Mouse (Mus musculus): ENCODE measurements around the gene Cldn13.
"Not testable (repeated sequence)": the region's sequence is repeated elsewhere in the genome, so short reads cannot be mapped to it uniquely, and the experiment has no call there.

The Cldn13 gene

GRCm38 (mm10) chr5:134915311-134915710, at the start of gene Cldn13:
TSS of gene Cldn13 (minus strand) at chr5:134915526.
- in situ Hi-C loops (cut with MboI; ENCODE audit: low sequenced_read_pairs): loop anchor here (5.0 kb wide), 1 partner anchor 52 kb away; no protein-coding TSS in a partner anchor

GRCm38 (mm10) chr5:134964655-134965054, 49.3 kb upstream of the Cldn13 start:
- in situ Hi-C loops (cut with MboI; ENCODE audit: low sequenced_read_pairs): loop anchor here (5.0 kb wide), 1 partner anchor 47 kb away; the partner anchor contains the start of gene Cldn13

- in situ Hi-C loops (cut with MboI; ENCODE audit: low sequenced_read_pairs): no loop called here
Observed at GRCm38 (mm10) chr5:134963546-134963945, 48.2 kb upstream of the Cldn13 start.

- in situ Hi-C loops (cut with MboI; ENCODE audit: low sequenced_read_pairs): no loop called here
Observed at GRCm38 (mm10) chr5:134961519-134961918, 46.2 kb upstream of the Cldn13 start.

GRCm38 (mm10) chr5:134960430-134960829, 45.1 kb upstream of the Cldn13 start:
- in situ Hi-C loops (cut with MboI; ENCODE audit: low sequenced_read_pairs): no loop called here

- in situ Hi-C loops (cut with MboI; ENCODE audit: low sequenced_read_pairs): no loop called here
Observed at GRCm38 (mm10) chr5:134959114-134959513, 43.8 kb upstream of the Cldn13 start.

GRCm38 (mm10) chr5:134955491-134955890, 40.2 kb upstream of the Cldn13 start:
- in situ Hi-C loops (cut with MboI; ENCODE audit: low sequenced_read_pairs): no loop called here

GRCm38 (mm10) chr5:134951053-134951884, 35.9 kb upstream of the Cldn13 start:
- in situ Hi-C loops (cut with MboI; ENCODE audit: low sequenced_read_pairs): no loop called here

- in situ Hi-C loops (cut with MboI; ENCODE audit: low sequenced_read_pairs): no loop called here
Observed at GRCm38 (mm10) chr5:134948085-134948439, 32.7 kb upstream of the Cldn13 start.

GRCm38 (mm10) chr5:134947420-134948084, 32.2 kb upstream of the Cldn13 start:
- in situ Hi-C loops (cut with MboI; ENCODE audit: low sequenced_read_pairs): no loop called here

GRCm38 (mm10) chr5:134946857-134947255, 31.5 kb upstream of the Cldn13 start, which contains the start of gene Cldn4:
TSS of gene Cldn4 (minus strand) at chr5:134946934.
- in situ Hi-C loops (cut with MboI; ENCODE audit: low sequenced_read_pairs): no loop called here

- in situ Hi-C loops (cut with MboI; ENCODE audit: low sequenced_read_pairs): no loop called here
Observed at GRCm38 (mm10) chr5:134946063-134946856, 30.9 kb upstream of the Cldn13 start.

- in situ Hi-C loops (cut with MboI; ENCODE audit: low sequenced_read_pairs): no loop called here
Observed at GRCm38 (mm10) chr5:134945266-134945959, 30.1 kb upstream of the Cldn13 start.

GRCm38 (mm10) chr5:134944179-134944578, 28.9 kb upstream of the Cldn13 start:
- in situ Hi-C loops (cut with MboI; ENCODE audit: low sequenced_read_pairs): no loop called here

GRCm38 (mm10) chr5:134942740-134943139, 27.4 kb upstream of the Cldn13 start:
- in situ Hi-C loops (cut with MboI; ENCODE audit: low sequenced_read_pairs): no loop called here

GRCm38 (mm10) chr5:134941472-134942209, 26.3 kb upstream of the Cldn13 start:
- in situ Hi-C loops (cut with MboI; ENCODE audit: low sequenced_read_pairs): no loop called here

- in situ Hi-C loops (cut with MboI; ENCODE audit: low sequenced_read_pairs): not testable (repeated sequence)
Observed at GRCm38 (mm10) chr5:134939554-134939953, 24.2 kb upstream of the Cldn13 start.

GRCm38 (mm10) chr5:134939069-134939468, 23.7 kb upstream of the Cldn13 start:
- in situ Hi-C loops (cut with MboI; ENCODE audit: low sequenced_read_pairs): no loop called here

- in situ Hi-C loops (cut with MboI; ENCODE audit: low sequenced_read_pairs): no loop called here
Observed at GRCm38 (mm10) chr5:134936626-134937185, 21.4 kb upstream of the Cldn13 start.

GRCm38 (mm10) chr5:134936051-134936450, 20.7 kb upstream of the Cldn13 start:
- in situ Hi-C loops (cut with MboI; ENCODE audit: low sequenced_read_pairs): no loop called here

All from CH12F3 (cell line).